Mouse (Mus musculus): ENCODE measurements at regions not wholly inside any gene's neighbourhood (a gene's known extent, or its start where the extent isn't known, plus 50 kb on each side); places are given as distances from the start of the nearest gene placed in this dataset.
A peak's percentile ranks its signal among the peaks of the same experiment; 100 is the strongest.

DNA sequence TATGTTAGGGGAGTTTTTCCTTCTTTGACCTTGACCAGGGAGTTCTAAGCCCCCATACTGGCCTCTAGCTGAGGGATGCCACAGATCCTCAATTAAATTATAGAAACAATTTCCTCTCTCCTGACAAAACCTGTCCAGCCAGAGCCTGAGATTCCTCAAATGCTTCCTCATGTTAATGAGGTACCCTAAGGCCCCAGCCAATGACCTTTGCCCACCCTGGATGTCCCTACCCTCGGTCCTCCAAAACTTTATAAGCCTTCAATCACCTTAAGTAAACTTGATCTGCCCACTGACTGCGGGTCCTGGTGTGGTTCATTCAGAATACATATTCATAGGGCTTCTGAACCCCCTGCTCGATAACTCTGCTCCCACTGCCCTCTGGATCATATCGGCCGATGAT, 227.7 kb upstream of the Vstm2b start:
- Histone ChIP-seq H3K4me3 (ENCODE audit: low read depth, low read length) (no peak overlapping the region), H3K4me2 (replicated peaks; ENCODE audit: low read depth, low read length) (no peak overlapping the region), H3K27me3 (ENCODE audit: control insufficient read depth, insufficient read depth, low read length) (no peaks in the 10 kb centered on the region), H3K9me3 (ENCODE audit: control insufficient read depth, low read depth, low read length) (no peaks in the 10 kb centered on the region), H3K27ac (ENCODE audit: low read length) (no peak overlapping the region), H3K4me1 (ENCODE audit: control insufficient read depth, insufficient read depth, low read length) (no peaks in the 10 kb centered on the region), H3K9ac (replicated peaks; ENCODE audit: low read depth, low read length) (no peak overlapping the region), H3K36me3 (ENCODE audit: control insufficient read depth, insufficient read depth, low read length) (no peaks in the 10 kb centered on the region)
- no peak for ATAC-seq (ENCODE audit: insufficient number of reproducible peaks, insufficient read depth, low FRiP score, low read depth)
- WGBS, result 70% methylated on average over 5 of the region's 5 CpGs

DNA sequence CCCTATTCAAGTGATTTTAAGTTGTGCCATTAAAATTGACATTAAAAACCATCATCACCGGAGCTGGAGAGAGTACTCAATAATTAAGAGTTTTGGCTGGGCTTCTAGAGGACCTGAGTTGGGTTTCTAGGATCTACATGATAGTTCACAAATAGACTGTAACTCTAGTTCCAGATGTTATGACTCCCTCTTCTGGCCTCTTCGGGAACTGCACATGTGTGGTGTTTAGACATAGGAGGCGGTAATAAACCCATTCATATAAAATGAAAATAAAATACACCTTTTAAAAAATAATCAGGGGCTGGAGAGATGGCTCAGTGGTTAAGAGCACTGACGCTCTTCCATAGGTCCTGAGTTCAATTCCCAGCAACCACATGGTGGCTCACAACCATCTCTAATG, 227.1 kb upstream of the Vstm2b start:
- Histone ChIP-seq H3K27me3 (ENCODE audit: control insufficient read depth, insufficient read depth, low read length) (no peaks in the 10 kb centered on the region), H3K4me3 (ENCODE audit: low read depth, low read length) (no peak overlapping the region), H3K4me1 (ENCODE audit: control insufficient read depth, insufficient read depth, low read length) (no peaks in the 10 kb centered on the region), H3K9me3 (ENCODE audit: control insufficient read depth, low read depth, low read length) (no peaks in the 10 kb centered on the region), H3K9ac (replicated peaks; ENCODE audit: low read depth, low read length) (no peak overlapping the region), H3K27ac (ENCODE audit: low read length) (no peak overlapping the region), H3K4me2 (replicated peaks; ENCODE audit: low read depth, low read length) (no peak overlapping the region), H3K36me3 (ENCODE audit: control insufficient read depth, insufficient read depth, low read length) (no peaks in the 10 kb centered on the region)
- WGBS, result 91% methylated on average over 4 of the region's 4 CpGs
- no peak for ATAC-seq (ENCODE audit: insufficient number of reproducible peaks, insufficient read depth, low FRiP score, low read depth)

DNA sequence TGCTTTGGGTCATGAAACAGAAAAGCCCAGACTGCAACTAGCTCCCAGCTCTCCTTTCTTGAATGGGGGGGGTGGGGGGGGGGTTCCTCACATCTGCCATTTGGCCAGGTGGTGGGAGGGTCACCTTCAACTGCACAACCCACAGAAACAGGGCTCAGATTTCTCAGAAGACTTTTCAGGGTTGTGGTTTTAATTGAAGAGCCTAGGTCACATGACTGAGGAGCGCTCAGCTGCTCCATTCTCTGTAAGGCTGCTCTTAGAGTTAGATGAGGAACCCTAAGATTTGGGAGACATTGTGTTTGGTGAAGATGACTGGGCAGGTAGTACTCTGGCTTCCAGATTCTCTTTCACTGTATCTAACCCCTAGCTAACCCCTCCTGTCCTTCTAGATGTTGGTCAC, 225.8 kb upstream of the Vstm2b start:
- Histone ChIP-seq H3K9me3 (ENCODE audit: control insufficient read depth, low read depth, low read length) (no peaks in the 10 kb centered on the region), H3K4me3 (ENCODE audit: low read depth, low read length) (no peak overlapping the region), H3K9ac (replicated peaks; ENCODE audit: low read depth, low read length) (no peak overlapping the region), H3K4me2 (replicated peaks; ENCODE audit: low read depth, low read length) (no peak overlapping the region), H3K27ac (ENCODE audit: low read length) (no peak overlapping the region), H3K4me1 (ENCODE audit: control insufficient read depth, insufficient read depth, low read length) (no peaks in the 10 kb centered on the region), H3K27me3 (ENCODE audit: control insufficient read depth, insufficient read depth, low read length) (no peaks in the 10 kb centered on the region), H3K36me3 (ENCODE audit: control insufficient read depth, insufficient read depth, low read length) (no peaks in the 10 kb centered on the region)
- no peak for ATAC-seq (ENCODE audit: insufficient number of reproducible peaks, insufficient read depth, low FRiP score, low read depth)
- WGBS, result 77% methylated on average over 1 of the region's 1 CpGs

DNA sequence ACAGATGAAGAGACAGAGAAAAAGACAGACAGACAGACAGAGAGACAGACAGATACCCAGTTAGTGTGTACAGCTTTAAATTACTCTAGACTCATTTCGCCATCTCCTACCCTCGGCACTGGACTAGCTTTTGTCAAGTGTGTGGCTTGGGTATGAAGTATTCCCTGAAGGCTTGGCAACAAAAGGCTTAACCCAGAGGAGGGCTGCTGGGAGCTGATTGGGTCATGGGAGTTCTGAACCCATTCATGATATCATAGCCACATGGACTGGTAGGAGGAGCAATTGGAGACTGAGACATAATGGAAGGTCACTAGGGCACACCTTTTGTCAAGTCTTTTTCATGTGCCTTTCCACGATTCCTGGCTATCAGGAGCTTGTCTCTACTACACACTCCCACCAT, 223.7 kb upstream of the Vstm2b start:
- Histone ChIP-seq H3K27ac (ENCODE audit: low read length) (no peak overlapping the region), H3K27me3 (ENCODE audit: control insufficient read depth, insufficient read depth, low read length) (no peaks in the 10 kb centered on the region), H3K9ac (replicated peaks; ENCODE audit: low read depth, low read length) (no peak overlapping the region), H3K36me3 (ENCODE audit: control insufficient read depth, insufficient read depth, low read length) (no peaks in the 10 kb centered on the region), H3K4me2 (replicated peaks; ENCODE audit: low read depth, low read length) (no peak overlapping the region), H3K9me3 (ENCODE audit: control insufficient read depth, low read depth, low read length) (no peaks in the 10 kb centered on the region), H3K4me1 (ENCODE audit: control insufficient read depth, insufficient read depth, low read length) (no peaks in the 10 kb centered on the region), H3K4me3 (ENCODE audit: low read depth, low read length) (no peak overlapping the region)
- WGBS, result 79% methylated on average over 3 of the region's 3 CpGs
- ATAC-seq (ENCODE audit: insufficient number of reproducible peaks, insufficient read depth, low FRiP score, low read depth), result no peak

DNA sequence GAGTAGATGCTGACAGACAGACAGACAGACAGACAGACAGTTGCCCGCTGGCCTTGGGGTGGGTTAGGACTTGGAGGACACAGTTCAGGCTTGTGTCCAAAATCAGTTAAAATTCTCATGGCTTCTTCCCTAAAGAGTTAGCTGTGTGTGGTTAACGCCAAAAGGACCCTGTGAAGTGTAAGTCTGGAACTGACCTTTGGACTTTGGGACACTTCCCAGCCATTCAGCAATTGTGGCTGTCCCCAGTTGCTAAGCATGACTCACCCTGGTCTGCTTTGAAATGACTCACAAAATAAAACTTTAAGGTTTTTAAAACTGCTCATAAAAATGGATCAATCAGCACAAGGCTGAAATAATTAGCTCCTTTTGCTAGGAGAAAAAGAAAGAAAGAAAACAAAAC, 220.5 kb upstream of the Vstm2b start:
- Histone ChIP-seq H3K9ac (replicated peaks; ENCODE audit: low read depth, low read length) (no peak overlapping the region), H3K27me3 (ENCODE audit: control insufficient read depth, insufficient read depth, low read length) (no peaks in the 10 kb centered on the region), H3K4me1 (ENCODE audit: control insufficient read depth, insufficient read depth, low read length) (no peaks in the 10 kb centered on the region), H3K4me2 (replicated peaks; ENCODE audit: low read depth, low read length) (no peak overlapping the region), H3K27ac (ENCODE audit: low read length) (no peak overlapping the region), H3K9me3 (ENCODE audit: control insufficient read depth, low read depth, low read length) (no peaks in the 10 kb centered on the region), H3K36me3 (ENCODE audit: control insufficient read depth, insufficient read depth, low read length) (no peaks in the 10 kb centered on the region), H3K4me3 (ENCODE audit: low read depth, low read length) (no peak overlapping the region)
- no peak for ATAC-seq (ENCODE audit: insufficient number of reproducible peaks, insufficient read depth, low FRiP score, low read depth)
- WGBS, result 59% methylated on average over 2 of the region's 2 CpGs

DNA sequence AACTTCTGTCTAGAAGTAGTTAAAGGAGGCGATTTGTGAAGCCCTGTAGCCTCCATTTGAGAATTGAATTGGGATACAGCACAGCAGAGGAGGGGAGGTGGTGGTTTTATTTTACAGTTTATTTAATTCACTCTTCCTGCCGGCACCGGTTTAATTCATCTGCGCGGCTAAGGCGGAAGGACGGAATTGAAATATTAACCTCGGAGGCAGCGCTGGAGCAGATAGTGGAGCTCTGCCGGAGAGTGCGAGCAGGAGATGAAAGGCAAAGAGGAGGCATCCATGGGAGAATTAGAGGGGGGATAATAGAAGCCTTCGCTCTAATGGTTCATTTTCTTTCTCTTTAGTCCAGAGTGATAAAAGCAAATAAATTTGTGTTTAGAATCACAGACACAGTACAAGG, 217.6 kb upstream of the Vstm2b start:
- Histone ChIP-seq H3K27me3 (ENCODE audit: control insufficient read depth, insufficient read depth, low read length) (no peaks in the 10 kb centered on the region), H3K27ac (ENCODE audit: low read length) (no peak overlapping the region), H3K4me3 (ENCODE audit: low read depth, low read length) (no peak overlapping the region), H3K36me3 (ENCODE audit: control insufficient read depth, insufficient read depth, low read length) (no peaks in the 10 kb centered on the region), H3K9ac (replicated peaks; ENCODE audit: low read depth, low read length) (no peak overlapping the region), H3K4me2 (replicated peaks; ENCODE audit: low read depth, low read length) (no peak overlapping the region), H3K9me3 (ENCODE audit: control insufficient read depth, low read depth, low read length) (no peaks in the 10 kb centered on the region), H3K4me1 (ENCODE audit: control insufficient read depth, insufficient read depth, low read length) (no peaks in the 10 kb centered on the region)
- no peak for ATAC-seq (ENCODE audit: insufficient number of reproducible peaks, insufficient read depth, low FRiP score, low read depth)
- 53% methylated on average over 12 of the region's 12 CpGs for WGBS

DNA sequence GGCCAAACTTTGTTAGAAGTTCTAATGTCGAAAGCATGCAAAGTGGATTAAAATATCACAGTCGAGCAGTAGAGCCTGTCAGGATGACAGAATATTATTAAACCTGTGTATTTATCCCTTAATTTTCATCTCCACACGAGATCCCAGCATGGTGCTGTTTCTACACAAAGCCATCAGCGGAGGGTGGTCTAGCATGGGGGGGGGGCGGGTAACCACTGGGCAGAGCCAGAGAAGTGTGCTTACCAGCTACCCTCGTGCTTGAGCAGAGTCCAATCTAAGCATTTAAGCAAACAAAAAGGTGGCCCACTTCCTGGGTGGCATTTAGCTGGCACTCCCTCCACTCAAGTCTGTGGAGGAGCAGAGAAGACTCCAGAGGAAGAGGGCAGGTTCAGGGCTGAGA, 217.1 kb upstream of the Vstm2b start:
- ATAC-seq (ENCODE audit: insufficient number of reproducible peaks, insufficient read depth, low FRiP score, low read depth), result no peak
- WGBS, result 54% methylated on average over 6 of the region's 6 CpGs

DNA sequence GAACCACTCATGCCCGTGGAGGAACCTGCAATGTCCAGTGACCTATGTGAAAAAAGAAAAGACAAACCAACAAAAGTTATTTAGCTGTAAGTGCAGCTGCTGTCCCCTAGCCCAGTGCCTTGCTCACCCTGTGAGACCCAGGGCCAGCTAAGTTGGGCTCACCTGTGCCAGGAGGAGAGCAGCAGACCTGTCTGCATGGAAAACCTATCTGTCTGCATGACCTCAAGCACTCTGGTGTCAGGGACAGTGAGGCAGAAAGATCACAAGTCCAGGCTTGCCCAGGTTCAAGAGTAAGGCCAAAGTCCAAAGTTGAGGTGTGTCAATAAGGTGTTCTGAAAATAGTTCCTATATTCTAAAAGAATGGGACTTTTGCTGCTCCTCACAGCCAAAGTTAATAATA, 215.0 kb upstream of the Vstm2b start:
- no peak overlapping the region for H3K4me2 ChIP-seq (replicated peaks; ENCODE audit: low read depth, low read length)
- peak; percentile 38; the same call in 1 of the 2 replicates for ATAC-seq (ENCODE audit: insufficient number of reproducible peaks, insufficient read depth, low FRiP score, low read depth)

More for the DNA sequence above, 217.1 kb upstream of the Vstm2b start:
- Histone ChIP-seq H3K36me3 (ENCODE audit: control insufficient read depth, insufficient read depth, low read length) (no peaks in the 10 kb centered on the region), H3K27me3 (ENCODE audit: control insufficient read depth, insufficient read depth, low read length) (no peaks in the 10 kb centered on the region), H3K4me3 (ENCODE audit: low read depth, low read length) (no peak overlapping the region), H3K27ac (ENCODE audit: low read length) (no peak overlapping the region), H3K4me1 (ENCODE audit: control insufficient read depth, insufficient read depth, low read length) (no peaks in the 10 kb centered on the region), H3K9ac (replicated peaks; ENCODE audit: low read depth, low read length) (no peak overlapping the region), H3K4me2 (replicated peaks; ENCODE audit: low read depth, low read length) (no peak overlapping the region), H3K9me3 (ENCODE audit: control insufficient read depth, low read depth, low read length) (no peaks in the 10 kb centered on the region)

DNA sequence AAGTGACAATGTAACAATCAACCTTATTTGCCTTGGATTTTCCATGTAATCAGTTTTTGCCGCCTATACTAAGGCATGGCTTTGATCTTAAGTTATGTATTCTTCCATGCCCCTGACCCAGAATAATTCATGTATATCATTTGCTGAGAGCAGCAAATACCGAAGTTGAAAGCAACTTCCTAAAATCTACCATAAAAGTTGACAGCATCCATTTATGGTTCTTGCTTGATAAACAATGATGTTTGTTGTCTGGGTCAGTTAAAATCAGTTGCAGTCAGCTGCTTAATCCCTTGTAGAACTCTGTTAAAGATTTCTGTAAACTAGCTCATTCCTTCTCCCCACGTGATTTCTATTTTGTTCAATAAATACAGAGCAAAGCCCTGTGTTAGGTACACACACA, 214.5 kb upstream of the Vstm2b start:
- H3K4me3 ChIP-seq (ENCODE audit: low read depth, low read length), result no peak overlapping the region
- H3K27me3 ChIP-seq (ENCODE audit: control insufficient read depth, insufficient read depth, low read length), result no peaks in the 10 kb centered on the region
- WGBS, result 40% methylated on average over 3 of the region's 3 CpGs
- H3K27ac ChIP-seq (ENCODE audit: low read length), result no peak overlapping the region
- H3K9ac ChIP-seq (replicated peaks; ENCODE audit: low read depth, low read length), result no peak overlapping the region
- H3K9me3 ChIP-seq (ENCODE audit: control insufficient read depth, low read depth, low read length), result 0 out of 2 replicates have a peak, but pooled peaks cover 2% of the 10 kb centered on the region
- ATAC-seq (ENCODE audit: insufficient number of reproducible peaks, insufficient read depth, low FRiP score, low read depth), result no peak; the same call in 1 of the 2 replicates
- H3K36me3 ChIP-seq (ENCODE audit: control insufficient read depth, insufficient read depth, low read length), result no peaks in the 10 kb centered on the region
- no peak overlapping the region for H3K4me2 ChIP-seq (replicated peaks; ENCODE audit: low read depth, low read length)
- no peaks in the 10 kb centered on the region for H3K4me1 ChIP-seq (ENCODE audit: control insufficient read depth, insufficient read depth, low read length)

More for the DNA sequence above, 215.0 kb upstream of the Vstm2b start:
- Histone ChIP-seq H3K4me1 (ENCODE audit: control insufficient read depth, insufficient read depth, low read length) (no peaks in the 10 kb centered on the region), H3K27me3 (ENCODE audit: control insufficient read depth, insufficient read depth, low read length) (no peaks in the 10 kb centered on the region), H3K36me3 (ENCODE audit: control insufficient read depth, insufficient read depth, low read length) (no peaks in the 10 kb centered on the region), H3K27ac (ENCODE audit: low read length) (no peak overlapping the region), H3K9ac (replicated peaks; ENCODE audit: low read depth, low read length) (no peak overlapping the region), H3K9me3 (ENCODE audit: control insufficient read depth, low read depth, low read length) (0 out of 2 replicates have a peak, but pooled peaks cover 2% of the 10 kb centered on the region), H3K4me3 (ENCODE audit: low read depth, low read length) (no peak overlapping the region)
- WGBS, result 63% methylated on average over 1 of the region's 1 CpGs
